Mouse (Mus musculus): ENCODE results near the gene Cemip. TPM values are rescaled to one million over a fixed set of nuclear protein-coding genes. Genes with fewer than 3 reads are reported as not detected.

The Cemip gene
- polyA plus RNA-seq, 1 experiment from 2014 or later, result 0.08 TPM

DNA sequence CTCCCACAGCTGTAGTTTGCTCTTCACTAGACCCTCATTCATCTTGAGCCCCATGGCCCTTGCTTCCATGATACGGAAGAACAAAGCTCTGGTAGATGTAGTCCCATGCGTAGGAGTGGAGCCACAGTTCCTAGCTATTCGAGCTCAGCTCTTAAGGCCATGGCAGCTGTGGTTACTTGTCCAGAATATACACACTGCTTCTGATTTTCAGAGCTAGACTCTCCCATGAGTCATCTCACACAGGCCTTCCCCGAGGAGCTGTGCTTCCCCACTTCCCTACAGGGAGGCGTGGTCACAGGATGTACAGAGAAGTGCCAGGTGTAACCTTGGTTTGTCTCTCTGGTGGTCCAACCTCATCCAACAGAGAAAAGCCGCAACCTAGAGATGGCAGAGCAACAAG, 111.0 kb downstream of the Cemip start:
- no peaks in the 10 kb centered on the region for H3K27me3 ChIP-seq (replicated peaks)
- H3K9me3 ChIP-seq, result no peaks in the 10 kb centered on the region
- H3K36me3 ChIP-seq, result no peaks in the 10 kb centered on the region
- no peak overlapping the region for H3K4me2 ChIP-seq (replicated peaks)
- H3K4me1 ChIP-seq, result no peaks in the 10 kb centered on the region
- WGBS, result 87% methylated on average over 6 of the region's 6 CpGs
- H3K9ac ChIP-seq, result no peak overlapping the region
- H3K27ac ChIP-seq, result no peak overlapping the region
- ATAC-seq (ENCODE audit: low FRiP score, low read depth), result no peak
- no peak overlapping the region for H3K4me3 ChIP-seq

DNA sequence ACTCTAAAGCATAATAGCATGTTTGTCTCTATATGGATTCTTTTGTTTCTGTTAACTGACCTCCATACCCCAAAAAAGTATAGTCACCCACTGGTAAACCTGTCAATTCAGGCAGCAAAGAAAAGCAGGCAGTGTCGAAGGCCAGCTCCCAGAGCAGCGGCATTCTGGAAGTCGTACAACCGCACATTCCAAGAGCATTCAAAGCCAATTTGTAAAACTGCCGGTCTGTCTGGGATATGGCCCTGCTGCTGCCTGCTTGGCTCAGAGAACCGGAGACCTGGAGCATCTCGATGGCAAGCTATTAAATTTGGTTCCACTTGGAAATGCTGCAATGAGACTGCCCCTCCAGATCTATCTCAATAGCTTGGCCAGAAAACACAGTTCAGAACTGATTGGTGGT, 113.8 kb downstream of the Cemip start:
- H3K9ac ChIP-seq, result no peak overlapping the region
- H3K27ac ChIP-seq, result no peak overlapping the region
- no peaks in the 10 kb centered on the region for H3K4me1 ChIP-seq
- H3K4me2 ChIP-seq (replicated peaks), result no peak overlapping the region
- no peaks in the 10 kb centered on the region for H3K9me3 ChIP-seq
- 74% methylated on average over 7 of the region's 7 CpGs for WGBS
- H3K27me3 ChIP-seq (replicated peaks), result no peaks in the 10 kb centered on the region
- H3K4me3 ChIP-seq, result no peak overlapping the region
- H3K36me3 ChIP-seq, result no peaks in the 10 kb centered on the region
- ATAC-seq (ENCODE audit: low FRiP score, low read depth), result no peak

DNA sequence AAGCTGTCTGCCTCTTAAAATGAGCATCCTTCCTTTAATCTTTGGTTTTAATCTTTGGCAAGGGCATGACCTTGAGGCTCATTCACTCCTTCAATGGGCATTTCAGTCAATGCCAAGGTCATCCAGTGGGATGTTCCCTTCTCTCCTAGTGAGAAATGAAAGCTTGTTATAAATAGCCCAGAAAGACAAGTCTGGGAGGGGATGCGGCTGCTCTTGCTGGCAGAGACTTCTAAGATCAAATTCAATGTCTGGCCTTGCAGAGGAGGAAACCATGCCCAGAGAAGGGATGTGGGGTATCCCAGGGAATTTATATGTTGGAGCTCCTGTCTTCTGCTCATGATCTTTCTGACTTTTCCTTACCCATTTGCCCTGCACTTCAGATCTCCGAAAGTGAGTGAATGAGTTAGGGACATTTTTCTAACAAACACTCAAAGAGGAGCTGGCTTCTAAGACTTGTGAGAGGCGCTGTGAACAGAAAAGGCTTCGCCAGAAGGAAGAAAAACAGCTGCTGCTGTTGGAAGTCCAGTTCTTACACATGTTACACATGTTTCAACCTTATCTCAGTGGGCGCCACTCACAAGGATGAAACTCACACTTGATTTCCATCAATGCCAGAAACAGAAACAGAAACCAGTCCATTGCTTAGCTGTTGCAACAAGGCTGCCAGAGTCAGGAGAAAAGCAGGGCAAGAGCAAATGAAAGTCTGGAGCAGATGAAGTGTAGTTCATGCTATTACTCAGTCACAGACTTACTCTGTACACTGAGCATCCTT, 120.1 kb downstream of the Cemip start:
- no peak overlapping the region for H3K27ac ChIP-seq
- no peaks in the 10 kb centered on the region for H3K4me1 ChIP-seq
- H3K4me2 ChIP-seq (replicated peaks), result no peak overlapping the region
- H3K4me3 ChIP-seq, result no peak overlapping the region
- WGBS, result 80% methylated on average over 5 of the region's 5 CpGs
- no peaks in the 10 kb centered on the region for H3K36me3 ChIP-seq
- no peaks in the 10 kb centered on the region for H3K9me3 ChIP-seq
- H3K27me3 ChIP-seq (replicated peaks), result no peaks in the 10 kb centered on the region
- ATAC-seq (ENCODE audit: low FRiP score, low read depth), result no peak
- H3K9ac ChIP-seq, result no peak overlapping the region

DNA sequence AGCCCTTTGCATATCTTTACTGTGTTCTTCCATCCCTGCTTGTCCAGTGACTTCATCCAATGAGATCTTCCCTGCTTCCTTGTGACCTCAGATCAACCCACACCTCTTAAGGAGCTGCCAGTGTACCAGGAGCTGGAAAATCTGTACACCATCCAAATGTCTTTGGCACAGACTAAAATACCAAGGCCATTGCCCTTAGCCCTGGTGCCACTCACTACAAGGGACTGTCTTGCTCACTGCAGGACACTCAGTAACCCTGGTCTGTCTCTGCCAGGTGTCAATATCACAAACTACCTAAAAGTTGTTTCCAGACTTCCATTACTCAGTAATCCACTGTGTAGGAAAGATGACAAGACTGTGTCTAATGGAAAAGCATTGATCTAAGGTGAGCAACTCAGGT, 121.1 kb downstream of the Cemip start:
- Histone ChIP-seq H3K9ac (no peak overlapping the region), H3K27ac (no peak overlapping the region), H3K9me3 (no peaks in the 10 kb centered on the region), H3K36me3 (no peaks in the 10 kb centered on the region), H3K4me1 (no peaks in the 10 kb centered on the region), H3K4me3 (no peak overlapping the region), H3K27me3 (replicated peaks) (no peaks in the 10 kb centered on the region), H3K4me2 (replicated peaks) (no peak overlapping the region)
- ATAC-seq (ENCODE audit: low FRiP score, low read depth), result no peak

DNA sequence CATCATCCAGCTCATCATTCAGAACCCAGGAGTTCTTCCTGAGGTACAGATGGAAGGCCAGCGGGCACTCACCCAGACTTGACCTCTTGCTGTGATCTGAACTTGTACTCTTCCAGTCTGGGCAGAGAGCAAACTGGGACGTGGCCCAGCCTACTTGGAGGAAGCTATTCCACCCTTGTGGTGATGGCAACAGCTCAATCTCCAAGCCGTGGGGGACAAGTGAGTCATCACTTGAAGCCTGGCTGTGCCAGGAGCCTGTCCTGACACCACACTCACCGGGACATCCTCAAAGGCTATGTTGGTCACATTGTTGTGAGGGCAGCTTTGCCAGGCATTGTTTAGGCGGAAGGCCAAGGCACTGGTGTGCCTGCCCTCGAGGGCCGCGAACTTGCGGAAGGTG, 133.8 kb downstream of the Cemip start:
- Histone ChIP-seq H3K27me3 (replicated peaks) (no peaks in the 10 kb centered on the region), H3K4me3 (no peak overlapping the region), H3K9ac (no peak overlapping the region), H3K4me2 (replicated peaks) (no peak overlapping the region), H3K4me1 (no peaks in the 10 kb centered on the region), H3K27ac (no peak overlapping the region), H3K9me3 (no peaks in the 10 kb centered on the region), H3K36me3 (no peaks in the 10 kb centered on the region)
- WGBS, result 89% methylated on average over 9 of the region's 9 CpGs
- no peak for ATAC-seq (ENCODE audit: low FRiP score, low read depth)

DNA sequence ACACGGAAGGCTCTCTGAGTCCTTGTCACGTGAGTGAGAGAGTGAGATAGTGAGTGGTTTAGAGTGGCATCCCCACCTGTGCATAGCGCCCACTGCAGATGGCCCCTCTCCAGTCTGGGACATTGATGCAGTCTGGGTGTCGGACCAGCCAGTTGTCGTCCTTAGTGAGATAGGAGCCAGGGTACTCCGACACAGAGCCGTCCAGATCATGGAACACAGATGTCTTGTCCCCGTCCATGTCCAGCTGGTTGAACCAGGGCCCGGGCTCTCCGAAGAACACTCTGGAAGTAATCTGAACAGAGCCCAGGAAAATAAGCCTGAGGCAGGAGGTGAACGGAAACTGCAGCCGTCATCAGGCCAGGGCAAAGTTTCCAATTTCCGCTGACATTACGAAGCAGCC, 135.0 kb downstream of the Cemip start:
- WGBS, result 90% methylated on average over 14 of the region's 14 CpGs
- H3K27ac ChIP-seq, result no peak overlapping the region
- H3K27me3 ChIP-seq (replicated peaks), result no peaks in the 10 kb centered on the region
- H3K4me3 ChIP-seq, result no peak overlapping the region
- no peak overlapping the region for H3K4me2 ChIP-seq (replicated peaks)
- ATAC-seq (ENCODE audit: low FRiP score, low read depth), result no peak
- H3K4me1 ChIP-seq, result no peaks in the 10 kb centered on the region
- H3K9ac ChIP-seq, result no peak overlapping the region
- no peaks in the 10 kb centered on the region for H3K36me3 ChIP-seq
- H3K9me3 ChIP-seq, result no peaks in the 10 kb centered on the region

DNA sequence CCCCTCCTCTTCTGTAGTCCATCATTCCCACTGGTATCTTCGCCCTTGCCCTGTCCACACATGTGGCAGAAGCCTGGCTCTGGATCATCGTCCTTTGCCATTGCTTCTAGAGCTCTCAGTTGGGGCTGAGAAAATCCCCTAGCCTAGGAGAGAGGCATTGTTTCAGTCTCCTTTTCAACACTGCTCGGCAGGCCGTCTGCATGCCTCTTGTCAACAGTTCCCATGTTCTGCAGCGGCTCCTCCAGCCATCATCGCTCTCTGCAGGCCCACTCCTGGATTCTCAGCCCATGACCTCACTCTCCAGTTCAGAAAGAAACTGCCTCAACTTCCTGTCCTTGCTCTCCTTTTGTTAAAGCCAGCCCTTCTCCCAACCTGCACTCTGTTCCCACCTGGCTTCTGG, 136.6 kb downstream of the Cemip start:
- WGBS, result 67% methylated on average over 6 of the region's 6 CpGs
- no peaks in the 10 kb centered on the region for H3K27me3 ChIP-seq (replicated peaks)
- H3K4me1 ChIP-seq, result no peaks in the 10 kb centered on the region
- no peak for ATAC-seq (ENCODE audit: low FRiP score, low read depth)
- H3K4me2 ChIP-seq (replicated peaks), result no peak overlapping the region
- H3K9ac ChIP-seq, result no peak overlapping the region
- H3K9me3 ChIP-seq, result no peaks in the 10 kb centered on the region
- no peak overlapping the region for H3K4me3 ChIP-seq
- H3K27ac ChIP-seq, result no peak overlapping the region
- no peaks in the 10 kb centered on the region for H3K36me3 ChIP-seq

DNA sequence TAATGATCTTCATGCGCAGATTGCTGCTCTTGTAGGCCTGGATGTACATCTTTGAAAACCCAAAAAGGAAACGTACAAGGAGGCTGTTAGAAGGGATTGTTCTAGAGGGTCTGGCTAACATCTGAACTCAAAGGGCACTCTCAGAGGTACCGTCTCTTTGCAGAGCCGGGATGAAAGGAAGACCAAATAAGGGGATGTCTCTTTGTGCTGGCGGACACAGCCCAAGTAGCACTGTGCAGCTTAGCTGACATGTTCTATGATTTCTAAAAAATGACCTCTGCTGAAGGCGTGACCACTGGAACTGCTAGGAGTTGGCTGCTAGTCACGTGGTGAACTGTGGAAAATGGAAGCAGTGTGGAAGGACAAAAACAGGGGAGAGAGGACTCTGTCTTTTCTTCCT, 137.6 kb downstream of the Cemip start:
- H3K27ac ChIP-seq, result no peak overlapping the region
- 77% methylated on average over 7 of the region's 7 CpGs for WGBS

DNA sequence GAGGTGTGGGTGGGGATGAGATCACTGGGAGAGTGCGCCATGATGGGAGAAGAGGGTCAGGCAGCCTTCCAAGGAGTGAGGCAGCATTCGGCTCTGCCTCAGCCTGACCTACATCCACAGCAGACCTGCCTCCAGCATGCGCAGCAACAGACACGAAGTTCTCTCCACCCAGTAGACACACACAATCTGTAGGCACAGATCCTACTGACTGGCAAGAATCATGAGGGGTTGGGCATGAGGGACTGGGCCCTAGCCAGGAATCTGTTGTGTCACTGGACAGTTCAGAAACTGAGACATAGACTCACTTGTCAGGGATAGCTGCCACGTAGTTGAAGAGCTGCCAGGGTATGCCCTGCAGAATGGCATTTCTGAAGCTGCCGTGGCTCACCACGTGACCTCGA, 144.6 kb downstream of the Cemip start:
- Histone ChIP-seq H3K4me3 (no peak overlapping the region), H3K9me3 (no peaks in the 10 kb centered on the region), H3K4me1 (no peaks in the 10 kb centered on the region), H3K9ac (no peak overlapping the region), H3K27ac (no peak overlapping the region), H3K27me3 (replicated peaks) (no peaks in the 10 kb centered on the region), H3K4me2 (replicated peaks) (no peak overlapping the region), H3K36me3 (no peaks in the 10 kb centered on the region)
- 91% methylated on average over 8 of the region's 8 CpGs for WGBS
- no peak for ATAC-seq (ENCODE audit: low FRiP score, low read depth)

More for the DNA sequence above, 137.6 kb downstream of the Cemip start:
- Histone ChIP-seq H3K36me3 (no peaks in the 10 kb centered on the region), H3K4me2 (replicated peaks) (no peak overlapping the region), H3K4me1 (no peaks in the 10 kb centered on the region), H3K9ac (no peak overlapping the region), H3K4me3 (no peak overlapping the region), H3K9me3 (no peaks in the 10 kb centered on the region), H3K27me3 (replicated peaks) (no peaks in the 10 kb centered on the region)
- no peak for ATAC-seq (ENCODE audit: low FRiP score, low read depth)

DNA sequence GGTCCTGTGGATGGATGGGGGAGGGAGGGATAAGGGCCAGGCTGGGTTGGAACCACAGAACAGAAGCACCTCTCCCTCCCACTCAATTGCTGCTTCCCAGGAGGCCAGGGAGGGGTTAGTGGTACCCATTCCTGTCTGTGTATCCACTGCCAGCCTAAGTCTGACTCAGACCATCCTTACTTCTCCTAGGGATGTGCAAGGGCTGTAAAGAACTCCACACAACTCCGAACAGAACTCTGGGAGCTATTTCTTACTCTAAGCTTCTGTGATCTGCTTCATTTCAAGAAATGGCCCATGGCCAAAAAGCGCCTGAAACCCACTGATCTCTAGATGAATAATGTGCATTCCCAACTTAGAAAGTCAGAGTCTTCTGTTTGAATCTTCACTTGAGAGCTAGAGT, 146.2 kb downstream of the Cemip start:
- Histone ChIP-seq H3K27me3 (replicated peaks) (no peaks in the 10 kb centered on the region), H3K27ac (no peak overlapping the region), H3K4me3 (no peak overlapping the region), H3K9me3 (no peaks in the 10 kb centered on the region), H3K4me1 (no peaks in the 10 kb centered on the region), H3K36me3 (no peaks in the 10 kb centered on the region), H3K4me2 (replicated peaks) (no peak overlapping the region), H3K9ac (no peak overlapping the region)
- 85% methylated on average over 2 of the region's 2 CpGs for WGBS
- ATAC-seq (ENCODE audit: low FRiP score, low read depth), result no peak

DNA sequence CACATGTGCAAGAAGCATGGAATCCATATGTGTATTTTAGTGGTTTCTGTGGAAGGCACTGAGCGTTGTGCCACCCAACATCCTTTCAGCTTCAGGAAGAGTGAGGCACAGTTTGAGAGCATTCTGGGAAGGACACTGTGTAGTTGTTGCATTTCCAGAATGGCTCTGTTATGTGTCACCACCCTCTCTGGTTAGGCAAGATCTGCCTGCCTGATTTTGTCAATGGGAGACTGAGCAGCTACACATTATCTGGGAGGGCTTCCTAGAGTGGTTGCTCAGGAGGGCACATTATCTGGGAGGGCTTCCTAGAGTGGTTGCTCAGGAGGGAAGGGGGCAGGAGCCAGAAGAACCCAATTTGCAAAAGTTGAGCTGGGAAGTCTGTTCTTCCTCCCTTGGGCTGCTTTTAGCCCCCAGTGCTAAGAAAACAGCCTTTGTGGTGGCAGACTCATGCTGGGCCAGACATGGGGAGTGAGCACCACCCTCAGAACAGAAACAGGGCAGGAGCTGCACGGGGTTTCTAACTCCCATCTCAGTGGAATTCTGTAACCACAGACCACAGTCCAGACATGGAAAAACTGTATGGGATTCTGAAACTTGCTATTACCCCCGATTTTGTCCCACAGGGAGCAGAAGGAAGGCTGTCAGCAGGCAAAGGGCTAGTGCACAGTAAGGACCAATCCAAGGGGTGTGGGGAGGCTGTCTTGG, 147.1 kb downstream of the Cemip start:
- Histone ChIP-seq H3K27ac (no peak overlapping the region), H3K4me2 (replicated peaks) (no peak overlapping the region), H3K27me3 (replicated peaks) (no peaks in the 10 kb centered on the region), H3K9me3 (no peaks in the 10 kb centered on the region), H3K4me3 (no peak overlapping the region), H3K4me1 (no peaks in the 10 kb centered on the region), H3K9ac (no peak overlapping the region), H3K36me3 (no peaks in the 10 kb centered on the region)
- WGBS, result 71% methylated on average over 3 of the region's 3 CpGs
- no peak for ATAC-seq (ENCODE audit: low FRiP score, low read depth)

DNA sequence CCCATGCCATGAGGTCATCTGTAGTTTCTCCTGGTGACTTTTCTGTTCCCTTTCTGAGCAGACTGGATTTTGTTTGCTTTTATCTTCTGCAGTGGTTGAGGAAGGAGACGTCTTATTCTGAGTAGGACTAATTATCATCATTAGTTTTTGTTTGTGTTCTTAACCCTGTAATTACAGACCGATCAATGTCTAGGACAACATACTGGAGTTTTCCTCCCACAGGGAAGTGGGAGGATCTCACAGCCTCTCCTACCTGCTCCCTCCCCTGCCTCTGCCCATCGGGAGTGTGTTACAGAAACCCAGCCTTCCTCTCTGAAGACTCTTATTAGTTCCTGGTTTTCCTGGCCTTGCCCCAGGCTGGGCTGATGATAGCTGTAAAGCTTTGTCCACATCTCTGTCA, 164.7 kb downstream of the Cemip start:
- no peaks in the 10 kb centered on the region for H3K36me3 ChIP-seq
- 57% methylated on average over 3 of the region's 3 CpGs for WGBS
- no peak overlapping the region for H3K4me2 ChIP-seq (replicated peaks)
- no peaks in the 10 kb centered on the region for H3K27me3 ChIP-seq (replicated peaks)
- H3K4me3 ChIP-seq, result no peak overlapping the region
- H3K9ac ChIP-seq, result no peak overlapping the region
- ATAC-seq (ENCODE audit: low FRiP score, low read depth), result no peak
- no peak overlapping the region for H3K27ac ChIP-seq
- H3K4me1 ChIP-seq, result no peaks in the 10 kb centered on the region
- H3K9me3 ChIP-seq, result no peaks in the 10 kb centered on the region

DNA sequence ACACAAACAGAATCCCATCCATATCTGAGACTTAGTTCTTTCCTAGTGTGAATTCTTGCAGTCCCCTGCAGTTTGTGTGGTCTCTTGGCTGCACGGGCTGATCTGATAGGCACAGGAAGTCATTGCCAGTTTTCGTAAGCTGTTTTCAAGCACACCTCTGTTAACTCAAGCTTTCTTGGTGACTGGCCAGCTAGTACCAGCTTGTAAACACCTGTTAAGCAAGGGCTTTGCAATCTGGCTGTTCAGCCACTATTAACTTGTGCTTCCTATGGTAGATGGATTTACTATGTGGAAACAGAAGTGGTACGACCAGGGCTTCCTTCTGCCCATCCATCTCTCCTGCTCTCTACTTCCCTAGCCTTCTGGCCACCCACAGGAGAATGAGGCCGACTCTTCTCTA, 166.1 kb downstream of the Cemip start:
- Histone ChIP-seq H3K4me3 (no peak overlapping the region), H3K9me3 (no peaks in the 10 kb centered on the region), H3K36me3 (no peaks in the 10 kb centered on the region), H3K27ac (no peak overlapping the region), H3K4me1 (no peaks in the 10 kb centered on the region), H3K4me2 (replicated peaks) (no peak overlapping the region), H3K9ac (no peak overlapping the region), H3K27me3 (replicated peaks) (no peaks in the 10 kb centered on the region)
- WGBS, result 82% methylated on average over 4 of the region's 4 CpGs
- no peak for ATAC-seq (ENCODE audit: low FRiP score, low read depth)

All from neural tube, embryonic 12.5 days (tissue).